Mouse (Mus musculus) neural tube, embryonic 15.5 days (tissue): Measurements from ENCODE around the gene Efna2. TPM values are rescaled to one million over a fixed set of nuclear protein-coding genes. Genes with fewer than 3 reads are reported as not detected.
"Not testable (repeated sequence)": the region's sequence is repeated elsewhere in the genome, so short reads cannot be mapped to it uniquely, and the experiment has no call there.

Experiments
- ATAC-seq: fragments of 200-750 bp; cut with Nextera tagmentation; 2 replicates; pipeline ENCODE4 v1.8.0; 2017; ENCODE audit warnings: mild to moderate bottlenecking, moderate TSS enrichment, moderate library complexity; ENCODE audit not compliant: low FRiP score
- H3K27ac ChIP-seq: fragments of 300-500 bp; sonication (generic); replicated peaks from 2 replicates; pipeline ENCODE4 v1.5.1; 2015; ENCODE audit warnings: mild to moderate bottlenecking, inconsistent platforms
- H3K27me3 ChIP-seq: fragments of 300-500 bp; sonication (generic); replicated peaks from 2 replicates; pipeline ENCODE4 v1.6.1; 2015; ENCODE audit warnings: inconsistent platforms
- H3K36me3 ChIP-seq: fragments of 300-500 bp; sonication (generic); 2 replicates; pipeline ENCODE4 v1.6.1; 2015; ENCODE audit warnings: inconsistent platforms
- H3K4me1 ChIP-seq: fragments of 300-500 bp; sonication (generic); 2 replicates; pipeline ENCODE4 v1.6.1; 2015; ENCODE audit warnings: inconsistent platforms
- H3K4me2 ChIP-seq: fragments of 300-500 bp; sonication (generic); 2 replicates; pipeline ENCODE4 v1.6.1; 2015; ENCODE audit warnings: inconsistent platforms, mild to moderate bottlenecking, moderate library complexity
- H3K4me3 ChIP-seq: fragments of 300-500 bp; sonication (generic); replicated peaks from 2 replicates; pipeline ENCODE4 v1.5.1; 2015; ENCODE audit warnings: mild to moderate bottlenecking, inconsistent platforms
- H3K9ac ChIP-seq: fragments of 300-500 bp; sonication (generic); replicated peaks from 2 replicates; pipeline ENCODE4 v1.6.1; 2015; ENCODE audit warnings: mild to moderate bottlenecking, inconsistent platforms
- H3K9me3 ChIP-seq: fragments of 300-500 bp; sonication (generic); replicated peaks from 2 replicates; pipeline ENCODE4 v1.6.1; 2016; ENCODE audit warnings: inconsistent platforms
- WGBS: fragments of 180-500 bp; shearing (Covaris S2); methylation state at CpG from one replicate; pipeline ENCODE4 v1.1.7; 2015; ENCODE audit warnings: mixed read lengths; 5-methylcytosine and 5-hydroxymethylcytosine counted together
- polyA plus RNA-seq: library from polyadenylated mRNA; unstranded; fragments of >200 nt; fragmentation: Nextera tagmentation; extraction: Ambion mirVana; gene quantifications from 2 replicates; pipeline ENCODE4 v1.2.1, GENCODE M21; 2015

Efna2 gene
- polyA plus RNA-seq, 1 experiment from 2014 or later, result 31.2 TPM

DNA sequence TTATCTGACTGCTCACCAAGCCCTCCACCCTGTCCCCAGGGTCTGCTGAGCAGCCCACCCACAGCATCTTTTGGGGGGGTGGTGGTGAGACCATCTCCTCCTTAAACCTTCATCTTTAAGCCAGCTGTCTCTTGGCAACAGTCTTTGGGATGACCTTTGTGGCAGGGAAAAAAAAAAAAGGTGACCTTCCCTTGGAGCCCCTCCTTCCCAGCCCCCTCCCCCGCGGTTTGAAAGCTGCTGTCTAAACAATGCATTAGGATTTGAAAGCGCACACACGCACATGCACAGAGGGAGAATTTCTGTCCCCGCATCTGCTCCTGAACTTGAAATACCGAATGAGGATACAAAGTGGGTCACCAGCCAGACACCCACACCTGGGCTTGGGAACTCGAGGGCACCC lies 24.8 kb downstream of the Efna2 start:
- H3K4me3 ChIP-seq, result no peak overlapping the region
- peaks cover 20% of the 10 kb centered on the region for H3K4me1 ChIP-seq
- no peaks in the 10 kb centered on the region for H3K27me3 ChIP-seq
- H3K27ac ChIP-seq, result no peak overlapping the region
- 24% methylated on average over 7 of the region's 7 CpGs for WGBS
- H3K9me3 ChIP-seq, result no peaks in the 10 kb centered on the region
- H3K9ac ChIP-seq, result no peak overlapping the region
- no peaks in the 10 kb centered on the region for H3K36me3 ChIP-seq
- ATAC-seq, result no peak
- H3K4me2 ChIP-seq, result no peak overlapping the region

DNA sequence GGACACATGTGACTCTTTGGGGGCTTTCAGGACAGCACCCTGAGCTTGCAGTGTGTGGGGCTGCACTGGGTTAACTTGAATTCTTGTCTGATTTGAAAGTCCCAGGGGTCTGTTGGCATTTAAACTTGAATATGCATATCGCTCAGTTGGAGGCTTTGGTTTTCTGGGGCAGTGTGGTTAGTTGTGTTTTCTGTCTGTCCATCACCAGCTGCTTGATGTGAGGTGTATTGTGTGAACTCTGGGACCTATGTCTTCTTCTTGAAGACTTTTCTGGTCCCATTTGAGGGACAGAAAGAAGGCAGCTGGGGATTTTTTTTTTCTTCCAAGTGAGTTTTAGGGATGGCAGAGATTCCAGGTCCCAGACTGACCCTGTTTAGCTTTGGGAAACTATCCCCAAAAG lies 27.9 kb downstream of the Efna2 start:
- peaks cover 20% of the 10 kb centered on the region for H3K4me1 ChIP-seq
- 50% methylated on average over 1 of the region's 1 CpGs for WGBS
- H3K36me3 ChIP-seq, result no peaks in the 10 kb centered on the region
- no peak for ATAC-seq
- H3K4me2 ChIP-seq, result no peak overlapping the region
- H3K27ac ChIP-seq, result no peak overlapping the region
- H3K9ac ChIP-seq, result no peak overlapping the region
- H3K27me3 ChIP-seq, result no peaks in the 10 kb centered on the region
- no peaks in the 10 kb centered on the region for H3K9me3 ChIP-seq
- H3K4me3 ChIP-seq, result no peak overlapping the region

DNA sequence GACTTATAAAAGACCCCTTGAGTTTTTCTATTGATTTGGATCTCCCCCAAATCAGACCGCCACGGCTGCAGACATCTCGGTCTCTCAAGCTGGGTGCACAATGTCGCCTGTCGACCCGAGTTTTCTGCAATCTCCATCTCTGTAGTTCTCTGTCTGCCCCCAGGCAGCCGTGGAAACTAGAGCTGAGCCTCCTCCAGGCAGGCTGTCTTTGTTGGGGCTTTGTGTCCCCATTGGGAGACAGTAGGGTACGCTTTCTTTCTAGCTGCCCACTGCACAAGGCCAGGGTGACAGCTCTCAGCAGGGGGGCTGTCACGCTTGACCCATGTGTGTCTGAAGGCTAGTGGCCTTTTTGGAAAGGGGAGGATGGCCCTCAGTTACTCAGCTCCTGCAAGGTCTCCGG lies 28.4 kb downstream of the Efna2 start:
- no peak overlapping the region for H3K27ac ChIP-seq
- ATAC-seq, result no peak
- no peaks in the 10 kb centered on the region for H3K9me3 ChIP-seq

GRCm38 (mm10) chr10:80208248-80208647 lies 29.0 kb downstream of the Efna2 start:
- 72% methylated on average over 4 of the region's 4 CpGs for WGBS
- no peak for ATAC-seq
- Histone ChIP-seq H3K27me3 (no peaks in the 10 kb centered on the region), H3K36me3 (no peaks in the 10 kb centered on the region), H3K9ac (no peak overlapping the region), H3K27ac (no peak overlapping the region), H3K4me1 (peaks cover 20% of the 10 kb centered on the region), H3K4me2 (peak overlapping the region; percentile 44; the same call in 1 of the 2 replicates), H3K4me3 (no peak overlapping the region), H3K9me3 (no peaks in the 10 kb centered on the region)

More for the DNA sequence above, 28.4 kb downstream of the Efna2 start:
- H3K4me1 ChIP-seq, result peaks cover 20% of the 10 kb centered on the region
- H3K27me3 ChIP-seq, result no peaks in the 10 kb centered on the region
- H3K36me3 ChIP-seq, result no peaks in the 10 kb centered on the region
- no peak overlapping the region for H3K4me3 ChIP-seq
- no peak overlapping the region for H3K9ac ChIP-seq
- H3K4me2 ChIP-seq, result no peak overlapping the region
- WGBS, result 33% methylated on average over 10 of the region's 10 CpGs

DNA sequence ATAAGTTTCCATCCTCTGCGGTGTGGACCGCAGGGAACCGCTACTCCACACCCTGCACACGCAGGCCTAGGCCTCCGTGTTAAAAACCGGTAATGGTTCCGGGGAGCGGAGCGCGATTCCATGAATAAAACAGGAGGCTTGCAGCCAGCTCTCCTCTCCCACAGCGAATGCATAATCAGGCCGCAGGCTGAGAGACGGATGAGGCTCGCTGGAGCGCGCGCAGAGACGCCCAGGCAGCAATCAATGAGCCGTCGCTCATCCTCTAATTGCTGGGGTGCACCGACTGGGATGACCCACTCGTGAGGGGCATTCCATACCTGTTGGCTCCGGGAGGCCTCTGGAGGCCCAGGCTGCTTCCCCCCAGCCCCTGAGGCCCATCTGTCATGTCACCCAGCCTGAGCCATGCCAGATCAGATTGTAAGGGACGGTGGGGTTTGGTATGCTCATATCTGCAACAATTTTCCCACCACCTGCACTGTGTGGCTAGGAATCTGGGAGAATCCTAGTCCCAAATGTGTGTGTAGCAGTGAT lies 29.6 kb downstream of the Efna2 start:
- 3% methylated on average over 24 of the region's 24 CpGs for WGBS
- H3K4me3 ChIP-seq, result peak overlapping the region; percentile 8; the same call in 1 of the 2 replicates
- H3K4me2 ChIP-seq, result peak overlapping the region; percentile 44
- peaks cover 20% of the 10 kb centered on the region for H3K4me1 ChIP-seq
- ATAC-seq, result peak; percentile 51; the same call in 1 of the 2 replicates
- no peaks in the 10 kb centered on the region for H3K9me3 ChIP-seq
- H3K27me3 ChIP-seq, result no peaks in the 10 kb centered on the region
- peak overlapping the region; percentile 40; the same call in 1 of the 2 replicates for H3K9ac ChIP-seq
- H3K27ac ChIP-seq, result peak overlapping the region; percentile 82
- no peaks in the 10 kb centered on the region for H3K36me3 ChIP-seq

DNA sequence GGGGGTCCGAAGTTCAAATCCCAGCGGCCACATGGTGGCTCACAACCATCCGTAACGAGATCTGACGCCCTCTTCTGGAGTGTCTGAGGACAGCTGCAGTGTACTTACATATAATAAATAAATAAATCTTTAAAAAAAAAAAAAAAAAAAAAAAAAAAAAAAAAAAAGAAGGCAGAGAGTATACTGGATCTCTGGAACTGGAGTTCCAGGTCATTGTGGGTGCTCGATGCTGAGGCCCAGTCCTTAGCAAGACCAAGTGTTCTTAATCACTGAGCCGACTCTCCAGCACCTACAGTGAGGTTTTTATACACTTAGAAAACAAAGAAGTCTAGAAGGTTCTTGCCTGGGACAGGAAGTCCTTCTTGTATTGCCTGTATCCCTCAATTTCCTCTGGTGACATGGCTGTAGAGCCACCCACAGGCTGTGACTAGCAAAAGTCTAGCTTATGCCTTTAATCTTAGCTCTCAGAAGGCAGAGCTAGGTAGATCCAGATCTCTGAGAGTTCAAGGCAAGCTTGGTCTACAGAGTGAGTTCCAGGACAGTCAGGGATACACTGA lies 32.3 kb downstream of the Efna2 start:
- H3K36me3 ChIP-seq, H3K4me3 ChIP-seq, H3K27me3 ChIP-seq, H3K27ac ChIP-seq, H3K9me3 ChIP-seq, ATAC-seq, H3K4me2 ChIP-seq, H3K9ac ChIP-seq: not testable (repeated sequence)
- peaks cover 28% of the 10 kb centered on the region for H3K4me1 ChIP-seq
- WGBS, result 77% methylated on average over 7 of the region's 7 CpGs

DNA sequence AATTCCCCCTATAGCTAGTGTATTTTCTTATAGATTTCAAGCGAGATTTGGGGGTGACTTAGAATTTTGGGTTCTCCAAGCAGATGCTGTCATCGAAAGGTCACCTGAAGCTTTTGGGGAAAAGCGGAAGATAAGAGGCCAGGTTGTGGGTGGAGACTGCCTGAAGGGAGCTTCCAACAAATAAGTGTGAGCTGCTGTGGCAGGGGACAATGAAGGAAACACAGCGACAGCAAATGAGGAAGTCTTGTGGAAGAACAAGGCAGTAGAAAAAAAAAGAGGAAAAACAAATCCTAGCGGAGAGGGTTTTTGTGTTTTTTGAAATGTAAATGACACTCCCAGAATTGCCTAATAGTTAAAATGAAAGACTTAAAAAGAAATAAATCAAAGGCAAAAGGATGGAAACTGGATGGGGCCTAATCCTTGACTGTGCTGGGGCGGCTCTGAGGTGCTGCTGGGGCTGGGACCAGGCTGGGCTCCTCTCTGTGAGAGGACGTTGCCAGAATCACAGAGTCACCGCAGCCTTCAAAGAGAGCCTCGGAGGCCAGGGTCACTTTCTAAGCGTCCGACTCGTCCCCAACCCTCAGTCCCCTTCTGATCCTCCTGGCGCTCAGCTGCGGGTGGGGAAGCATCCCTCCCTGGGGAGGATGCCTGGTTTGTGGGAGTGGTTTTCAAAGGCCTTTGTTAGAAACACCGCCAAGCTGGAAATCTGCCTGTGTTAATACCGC lies 35.9 kb downstream of the Efna2 start:
- Histone ChIP-seq H3K27me3 (no peaks in the 10 kb centered on the region), H3K9me3 (no peaks in the 10 kb centered on the region), H3K4me1 (peaks cover 8% of the 10 kb centered on the region), H3K4me2 (no peak overlapping the region; the same call in 1 of the 2 replicates), H3K4me3 (no peak overlapping the region), H3K27ac (no peak overlapping the region), H3K36me3 (no peaks in the 10 kb centered on the region), H3K9ac (no peak overlapping the region)
- no peak for ATAC-seq
- 21% methylated on average over 16 of the region's 16 CpGs for WGBS

DNA sequence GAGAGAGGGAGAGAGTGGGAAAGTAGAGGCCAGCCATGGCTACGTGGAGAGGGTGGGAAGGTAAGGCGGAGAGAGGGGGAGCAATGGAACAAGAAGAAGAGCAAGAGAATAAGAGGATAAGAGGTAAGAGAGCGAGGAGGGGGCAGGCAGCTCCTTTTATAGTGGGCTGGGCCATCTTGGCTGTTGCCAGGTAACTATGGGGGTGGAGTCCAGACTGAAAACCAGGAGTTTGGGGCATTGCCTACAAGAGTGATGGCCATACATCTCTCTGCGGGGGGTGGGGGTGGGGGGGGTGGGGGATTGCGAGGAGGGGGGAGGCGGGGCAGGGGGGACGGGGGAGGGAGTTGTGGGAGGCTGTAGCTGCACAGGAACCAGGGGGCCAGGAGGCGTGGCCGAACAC lies 41.4 kb downstream of the Efna2 start:
- Histone ChIP-seq H3K9ac (no peak overlapping the region), H3K4me2 (no peak overlapping the region), H3K9me3 (no peaks in the 10 kb centered on the region), H3K4me3 (no peak overlapping the region), H3K27ac (no peak overlapping the region), H3K4me1 (peaks cover 6% of the 10 kb centered on the region), H3K27me3 (no peaks in the 10 kb centered on the region), H3K36me3 (no peaks in the 10 kb centered on the region)
- 31% methylated on average over 7 of the region's 9 CpGs for WGBS
- no peak for ATAC-seq

GRCm38 (mm10) chr10:80223137-80223536 lies 43.9 kb downstream of the Efna2 start:
- not testable (repeated sequence) for H3K9me3 ChIP-seq, H3K4me3 ChIP-seq, H3K27me3 ChIP-seq, ATAC-seq, H3K9ac ChIP-seq, H3K27ac ChIP-seq, H3K36me3 ChIP-seq, H3K4me2 ChIP-seq
- peaks cover 25% of the 10 kb centered on the region for H3K4me1 ChIP-seq
- 85% methylated on average over 2 of the region's 2 CpGs for WGBS

DNA sequence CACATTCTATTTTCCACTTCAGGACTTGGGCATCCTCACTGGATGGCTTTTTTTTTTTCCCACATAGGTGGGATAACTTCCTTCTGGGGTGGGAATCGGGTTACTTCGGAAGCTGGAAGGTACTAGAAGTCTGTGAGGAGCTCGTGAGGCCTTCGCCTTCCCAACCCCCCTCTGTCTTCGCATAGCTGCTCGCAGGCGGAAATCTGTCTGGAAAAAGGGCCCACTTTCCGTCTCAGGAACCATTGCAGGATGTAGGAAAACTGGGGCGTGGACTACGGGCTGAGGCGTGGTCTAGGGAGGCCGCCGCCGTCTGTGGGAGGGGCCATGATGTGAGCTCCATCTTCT lies 46.8 kb downstream of the Efna2 start:
- Histone ChIP-seq H3K27me3 (no peaks in the 10 kb centered on the region), H3K9ac (peak overlapping the region; percentile 97), H3K36me3 (peaks cover 10% of the 10 kb centered on the region), H3K4me3 (peak overlapping the region; percentile 75), H3K4me1 (peaks cover 50% of the 10 kb centered on the region), H3K9me3 (no peaks in the 10 kb centered on the region), H3K4me2 (peak overlapping the region; percentile 89), H3K27ac (peak overlapping the region; percentile 97)
- under 1% methylated on average over 14 of the region's 14 CpGs for WGBS
- no peak for ATAC-seq

- ATAC-seq, result peak; percentile 96
- 1% methylated on average over 65 of the region's 75 CpGs for WGBS
- H3K36me3 ChIP-seq, result peaks cover 13% of the 10 kb centered on the region
- peak within 1 kb of the TSS; percentile 97 for H3K27ac ChIP-seq
- peak within 1 kb of the TSS; percentile 75 for H3K4me3 ChIP-seq
- H3K9me3 ChIP-seq, result no peaks in the 10 kb centered on the region
- peak within 1 kb of the TSS; percentile 97 for H3K9ac ChIP-seq
- no peaks in the 10 kb centered on the region for H3K27me3 ChIP-seq
- peaks cover 50% of the 10 kb centered on the region for H3K4me1 ChIP-seq
- peak within 1 kb of the TSS; percentile 89 for H3K4me2 ChIP-seq
These were observed 47.3 kb downstream of the Efna2 start, which contains the start of gene Mum1 for GRCm38 (mm10) chr10:80226416-80227165. Mum1 (plus strand) TSS chr10:80226434.
